Mouse (Mus musculus): ENCODE measurements at regions not wholly inside any gene's neighbourhood (a gene's known extent, or its start where the extent isn't known, plus 50 kb on each side); places are given as distances from the start of the nearest gene placed in this dataset.

- WGBS: 65% methylated on average over 1 of the region's 1 CpGs
- Histone ChIP-seq H3K4me1 (replicated peaks; ENCODE audit: control insufficient read depth, insufficient read depth, low read length) (no peaks in the 10 kb centered on the region), H3K36me3 (ENCODE audit: control insufficient read depth, insufficient read depth, low read length) (no peaks in the 10 kb centered on the region), H3K27ac (ENCODE audit: low read depth, low read length) (no peak overlapping the region), H3K4me3 (ENCODE audit: low read depth, low read length) (no peak overlapping the region), H3K4me2 (no peak overlapping the region), H3K27me3 (replicated peaks; ENCODE audit: control insufficient read depth, insufficient read depth, low read length) (no peaks in the 10 kb centered on the region), H3K9me3 (ENCODE audit: control insufficient read depth, low read length) (no peaks in the 10 kb centered on the region), H3K9ac (ENCODE audit: low read depth, low read length) (no peak overlapping the region)
- no peak for ATAC-seq (replicated peaks; ENCODE audit: low FRiP score)
- no peak for DNase-seq (ENCODE audit: low spot score)
These were observed 119.8 kb downstream of the Tbr1 start for GRCm38 (mm10) chr2:61922496-61922895.

DNA sequence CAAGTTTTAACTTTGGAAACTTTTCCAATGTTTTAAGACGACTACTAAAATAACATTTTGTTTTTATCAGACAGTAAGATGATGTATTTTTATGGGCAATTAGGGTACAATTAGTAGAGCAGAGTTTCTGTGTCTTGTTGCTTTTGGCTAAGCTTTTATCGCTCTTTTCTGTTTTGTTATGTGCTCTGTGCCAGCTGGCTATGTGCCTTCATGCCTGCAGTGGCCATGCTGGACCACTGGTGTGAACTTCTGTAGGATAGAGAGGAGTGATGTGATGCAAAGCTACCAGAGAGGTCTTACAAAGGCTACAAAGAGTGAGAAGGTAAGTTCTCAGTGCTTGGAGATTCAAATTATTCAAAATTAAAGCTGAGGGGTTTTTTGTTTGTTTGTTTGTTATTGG is 108.0 kb upstream of the Slc4a10 start:
- ATAC-seq (replicated peaks; ENCODE audit: low FRiP score): no peak
- Histone ChIP-seq H3K4me2 (no peak overlapping the region), H3K9me3 (ENCODE audit: control insufficient read depth, low read length) (no peaks in the 10 kb centered on the region), H3K4me1 (replicated peaks; ENCODE audit: control insufficient read depth, insufficient read depth, low read length) (no peaks in the 10 kb centered on the region), H3K36me3 (ENCODE audit: control insufficient read depth, insufficient read depth, low read length) (no peaks in the 10 kb centered on the region), H3K9ac (ENCODE audit: low read depth, low read length) (no peak overlapping the region), H3K27me3 (replicated peaks; ENCODE audit: control insufficient read depth, insufficient read depth, low read length) (no peaks in the 10 kb centered on the region), H3K4me3 (ENCODE audit: low read depth, low read length) (no peak overlapping the region), H3K27ac (ENCODE audit: low read depth, low read length) (no peak overlapping the region)
- WGBS: 80% methylated on average over 2 of the region's 2 CpGs
- DNase-seq (ENCODE audit: low spot score): no peak

DNA sequence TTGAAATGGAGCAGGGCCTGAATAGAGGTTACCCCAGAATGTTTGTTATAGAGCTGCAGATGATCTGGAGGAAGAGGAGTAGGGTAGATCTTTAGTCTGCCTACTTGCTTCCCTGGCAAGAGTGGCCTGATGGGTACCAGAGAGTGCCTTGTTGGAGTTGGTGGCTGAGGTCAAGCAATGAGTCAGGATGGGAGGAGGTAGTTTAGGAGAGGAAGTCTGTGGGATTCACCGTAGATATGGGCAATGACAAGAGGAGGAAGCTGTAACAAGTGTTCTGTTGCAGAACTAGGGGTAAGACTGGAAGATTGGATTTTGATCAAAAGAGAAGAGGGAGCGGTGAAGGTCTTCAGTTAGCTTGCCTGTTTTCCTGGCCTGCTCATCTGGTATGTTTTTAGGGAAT is 80.3 kb upstream of the Slc4a10 start:
- H3K9ac ChIP-seq (ENCODE audit: low read depth, low read length): no peak overlapping the region
- DNase-seq (ENCODE audit: low spot score) (no peak), ATAC-seq (replicated peaks; ENCODE audit: low FRiP score) (no peak)
- no peaks in the 10 kb centered on the region for H3K9me3 ChIP-seq (ENCODE audit: control insufficient read depth, low read length)
- 58% methylated on average over 2 of the region's 2 CpGs for WGBS
- no peak overlapping the region for H3K27ac ChIP-seq (ENCODE audit: low read depth, low read length)
- H3K4me3 ChIP-seq (ENCODE audit: low read depth, low read length): no peak overlapping the region
- no peaks in the 10 kb centered on the region for H3K36me3 ChIP-seq (ENCODE audit: control insufficient read depth, insufficient read depth, low read length)
- no peaks in the 10 kb centered on the region for H3K4me1 ChIP-seq (replicated peaks; ENCODE audit: control insufficient read depth, insufficient read depth, low read length)
- no peak overlapping the region for H3K4me2 ChIP-seq
- no peaks in the 10 kb centered on the region for H3K27me3 ChIP-seq (replicated peaks; ENCODE audit: control insufficient read depth, insufficient read depth, low read length)

GRCm38 (mm10) chr2:61967724-61968123 is 78.5 kb upstream of the Slc4a10 start:
- no peak for ATAC-seq (replicated peaks; ENCODE audit: low FRiP score)
- Histone ChIP-seq H3K27me3 (replicated peaks; ENCODE audit: control insufficient read depth, insufficient read depth, low read length) (no peaks in the 10 kb centered on the region), H3K4me2 (no peak overlapping the region), H3K27ac (ENCODE audit: low read depth, low read length) (no peak overlapping the region), H3K9ac (ENCODE audit: low read depth, low read length) (no peak overlapping the region), H3K4me3 (ENCODE audit: low read depth, low read length) (no peak overlapping the region), H3K4me1 (replicated peaks; ENCODE audit: control insufficient read depth, insufficient read depth, low read length) (no peaks in the 10 kb centered on the region), H3K9me3 (ENCODE audit: control insufficient read depth, low read length) (no peaks in the 10 kb centered on the region), H3K36me3 (ENCODE audit: control insufficient read depth, insufficient read depth, low read length) (no peaks in the 10 kb centered on the region)
- DNase-seq (ENCODE audit: low spot score): no peak
- WGBS: 19% methylated on average over 2 of the region's 2 CpGs

DNA sequence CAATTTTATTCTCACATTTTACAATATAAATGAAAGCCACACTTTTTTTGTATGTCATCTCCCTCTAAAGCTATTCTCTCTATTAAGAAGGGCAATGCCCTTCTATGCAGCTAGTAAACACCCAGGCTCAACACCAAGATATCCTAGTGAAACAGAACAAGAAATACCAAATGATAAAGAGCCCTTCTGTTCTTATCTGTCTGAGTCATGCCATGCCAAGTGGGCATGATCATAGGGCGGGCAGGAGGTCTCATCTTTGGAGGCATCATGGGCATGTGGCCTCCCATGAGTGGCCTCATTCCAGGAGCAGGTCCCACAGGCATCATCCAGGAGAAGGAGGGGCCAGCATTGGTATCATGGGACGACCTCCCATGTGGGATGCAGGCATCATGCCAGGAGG is 76.2 kb upstream of the Slc4a10 start:
- Histone ChIP-seq H3K9ac (ENCODE audit: low read depth, low read length) (no peak overlapping the region), H3K4me1 (replicated peaks; ENCODE audit: control insufficient read depth, insufficient read depth, low read length) (no peaks in the 10 kb centered on the region), H3K27me3 (replicated peaks; ENCODE audit: control insufficient read depth, insufficient read depth, low read length) (no peaks in the 10 kb centered on the region), H3K27ac (ENCODE audit: low read depth, low read length) (no peak overlapping the region), H3K9me3 (ENCODE audit: control insufficient read depth, low read length) (no peaks in the 10 kb centered on the region), H3K36me3 (ENCODE audit: control insufficient read depth, insufficient read depth, low read length) (no peaks in the 10 kb centered on the region), H3K4me2 (no peak overlapping the region), H3K4me3 (ENCODE audit: low read depth, low read length) (no peak overlapping the region)
- DNase-seq (ENCODE audit: low spot score): no peak
- WGBS: 40% methylated on average over 2 of the region's 2 CpGs
- ATAC-seq (replicated peaks; ENCODE audit: low FRiP score): peak; percentile 36; the same call in 1 of the 2 replicates

DNA sequence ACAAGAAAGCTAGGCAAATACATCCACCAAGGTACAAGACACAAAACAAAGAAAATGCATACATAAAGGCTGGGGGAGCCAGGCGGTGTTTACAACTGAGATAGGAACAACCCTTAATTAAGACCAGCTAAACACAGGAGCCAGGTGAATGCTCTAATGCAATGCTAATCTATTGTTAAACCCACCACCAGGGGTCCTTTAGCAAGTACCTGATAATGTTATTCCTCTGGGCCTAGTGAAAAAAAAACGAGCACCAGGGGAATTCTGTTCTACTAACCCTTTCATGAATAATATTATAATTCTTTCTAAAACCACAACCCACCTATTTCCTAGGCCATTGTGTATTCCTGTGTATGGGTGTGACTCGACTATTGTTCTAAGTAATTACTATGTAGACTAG is 61.5 kb upstream of the Slc4a10 start:
- H3K4me3 ChIP-seq (ENCODE audit: low read depth, low read length): no peak overlapping the region
- no peaks in the 10 kb centered on the region for H3K4me1 ChIP-seq (replicated peaks; ENCODE audit: control insufficient read depth, insufficient read depth, low read length)
- WGBS: 81% methylated on average over 3 of the region's 3 CpGs
- DNase-seq (ENCODE audit: low spot score) (no peak), ATAC-seq (replicated peaks; ENCODE audit: low FRiP score) (no peak)
- no peak overlapping the region for H3K9ac ChIP-seq (ENCODE audit: low read depth, low read length)
- no peaks in the 10 kb centered on the region for H3K9me3 ChIP-seq (ENCODE audit: control insufficient read depth, low read length)
- no peaks in the 10 kb centered on the region for H3K27me3 ChIP-seq (replicated peaks; ENCODE audit: control insufficient read depth, insufficient read depth, low read length)
- H3K36me3 ChIP-seq (ENCODE audit: control insufficient read depth, insufficient read depth, low read length): no peaks in the 10 kb centered on the region
- H3K4me2 ChIP-seq: no peak overlapping the region
- no peak overlapping the region for H3K27ac ChIP-seq (ENCODE audit: low read depth, low read length)

GRCm38 (mm10) chr2:61986967-61987550 is 59.2 kb upstream of the Slc4a10 start:
- no peak overlapping the region for H3K9ac ChIP-seq (ENCODE audit: low read depth, low read length)
- H3K4me1 ChIP-seq (replicated peaks; ENCODE audit: control insufficient read depth, insufficient read depth, low read length): no peaks in the 10 kb centered on the region
- no peaks in the 10 kb centered on the region for H3K9me3 ChIP-seq (ENCODE audit: control insufficient read depth, low read length)
- no peak for ATAC-seq (replicated peaks; ENCODE audit: low FRiP score)
- DNase-seq (ENCODE audit: low spot score): no peak
- WGBS: 53% methylated on average over 5 of the region's 5 CpGs
- H3K27ac ChIP-seq (ENCODE audit: low read depth, low read length): no peak overlapping the region
- H3K4me2 ChIP-seq: no peak overlapping the region
- H3K4me3 ChIP-seq (ENCODE audit: low read depth, low read length): no peak overlapping the region
- H3K27me3 ChIP-seq (replicated peaks; ENCODE audit: control insufficient read depth, insufficient read depth, low read length): no peaks in the 10 kb centered on the region
- H3K36me3 ChIP-seq (ENCODE audit: control insufficient read depth, insufficient read depth, low read length): no peaks in the 10 kb centered on the region
